Comparison of ENCODE assay signal across 10 mouse cellular contexts in genomic region chr9:117873172-117873571, GRCm38 (mm10).
DNase-seq lines count a peak whose midpoint lies in the region; ATAC-seq and TF ChIP-seq lines count a peak whose summit lies in the region.
"Had no signal": no experiment of that assay in that cellular context is flagged by ENCODE, and none has a peak within 500 bp of the region (broad histone marks: within the 10 kb centered on the region; RNA-seq: fewer than 3 reads in every experiment).

No protein-coding gene starts in this region.

- no peak for TF ChIP-seq POLR2A in olfactory bulb, adult 2 months (IDR thresholded peaks at IDR 0.05; ENCODE audit: insufficient read depth, low read depth, low read length)

- no peak overlapping the region for H3K27ac ChIP-seq in layer of hippocampus, adult 2 months
- no peak overlapping the region for H3K27ac ChIP-seq in forebrain, embryonic 10.5 days
- H3K27ac ChIP-seq in intestine, embryonic 15.5 days, result no peak overlapping the region
- H3K27ac ChIP-seq in olfactory bulb, adult 2 months (ENCODE audit: insufficient read depth, low read depth, low read length), result no peak overlapping the region
- H3K27ac ChIP-seq: liver, embryonic 12.5 days had no signal

- DNase-seq in layer of hippocampus, adult 2 months (ENCODE audit: low spot score in 2 of 2), result no peak
- no peak for DNase-seq in layer of hippocampus, adult 18-20 months (ENCODE audit: low spot score in 2 of 2)
- no peak for DNase-seq in forebrain, embryonic 10.5 days (ENCODE audit: extremely low spot score, low spot score)
- no peak for DNase-seq in urinary bladder, adult 2 months (ENCODE audit: low spot score)
- DNase-seq in urinary bladder, postnatal 10 days (ENCODE audit: low spot score), result no peak
- DNase-seq in gastrocnemius, postnatal 14 days, result no peak
- DNase-seq: gastrocnemius, postnatal 36 days had no signal

- peak overlapping the region; percentile 97 for H3K4me2 ChIP-seq in intestine, embryonic 15.5 days (replicated peaks)

- H3K4me1 ChIP-seq in forebrain, embryonic 10.5 days, result peaks cover 22% of the 10 kb centered on the region
- peaks cover 12% of the 10 kb centered on the region for H3K4me1 ChIP-seq in intestine, embryonic 15.5 days (replicated peaks)
- peaks cover 10% of the 10 kb centered on the region for H3K4me1 ChIP-seq in olfactory bulb, adult 2 months (ENCODE audit: control insufficient read depth, insufficient read depth, low read length)
- H3K4me1 ChIP-seq: liver, embryonic 12.5 days had no signal

- no peak overlapping the region for H3K9ac ChIP-seq in intestine, embryonic 15.5 days
- H3K9ac ChIP-seq: liver, embryonic 12.5 days had no signal

- no peaks in the 10 kb centered on the region for H3K36me3 ChIP-seq in forebrain, embryonic 10.5 days (replicated peaks)
- H3K36me3 ChIP-seq in intestine, embryonic 15.5 days, result no peaks in the 10 kb centered on the region
- H3K36me3 ChIP-seq: liver, embryonic 12.5 days had no signal

- TF ChIP-seq CTCF in layer of hippocampus, adult 2 months (conservative IDR thresholded peaks at IDR 0.05), result no peak
- TF ChIP-seq CTCF in olfactory bulb, adult 2 months (IDR thresholded peaks at IDR 0.05; ENCODE audit: insufficient read depth, low read depth, low read length), result no peak

- intact Hi-C loops in gastrocnemius, postnatal 14 days (cut with DNase I; ENCODE audit: low total_unique reads), result no loop called here

- 31% methylated on average over 8 of the region's 8 CpGs for WGBS in forebrain, embryonic 10.5 days
- 28% methylated on average over 8 of the region's 8 CpGs for WGBS in intestine, embryonic 15.5 days
- WGBS in olfactory bulb, adult 2 months, result 57% methylated on average over 8 of the region's 8 CpGs

- ATAC-seq in intestine, embryonic 15.5 days, result 0 out of 2 replicates have a peak, but pooled peaks have one; percentile 20
- ATAC-seq: liver, embryonic 12.5 days had no signal

- peak overlapping the region; percentile 74 for H3K4me3 ChIP-seq in layer of hippocampus, adult 2 months
- H3K4me3 ChIP-seq in forebrain, embryonic 10.5 days, result peak overlapping the region; percentile 75
- H3K4me3 ChIP-seq in intestine, embryonic 15.5 days (replicated peaks), result peak overlapping the region; percentile 58
- H3K4me3 ChIP-seq in olfactory bulb, adult 2 months (ENCODE audit: insufficient read depth, low read depth, low read length), result peak overlapping the region; percentile 60

- peaks cover 56% of the 10 kb centered on the region for H3K27me3 ChIP-seq in forebrain, embryonic 10.5 days (ENCODE audit: poor library complexity, severe bottlenecking)
- peaks cover 27% of the 10 kb centered on the region for H3K27me3 ChIP-seq in intestine, embryonic 15.5 days (replicated peaks)

- no peaks in the 10 kb centered on the region for H3K9me3 ChIP-seq in forebrain, embryonic 10.5 days
- no peaks in the 10 kb centered on the region for H3K9me3 ChIP-seq in intestine, embryonic 15.5 days
- H3K9me3 ChIP-seq: liver, embryonic 12.5 days had no signal
